Mouse (Mus musculus) midbrain, embryonic 13.5 days (tissue): ENCODE results near the gene Guk1. TPM values are rescaled to one million over a fixed set of nuclear protein-coding genes. Genes with fewer than 3 reads are reported as not detected.
A peak's percentile ranks its signal among the peaks of the same experiment; 100 is the strongest.

Experiments
- ATAC-seq: fragments of 200-750 bp; cut with Nextera tagmentation; 2 replicates; pipeline ENCODE4 v1.8.0; 2017; ENCODE audit warnings: mild to moderate bottlenecking, moderate TSS enrichment, moderate library complexity
- H3K27ac ChIP-seq: fragments of 300-500 bp; sonication (generic); 2 replicates; pipeline ENCODE4 v1.5.1; 2015; ENCODE audit warnings: inconsistent platforms, mild to moderate bottlenecking, moderate library complexity
- H3K27me3 ChIP-seq: fragments of 300-500 bp; sonication (generic); 2 replicates; pipeline ENCODE4 v1.6.1; 2015; ENCODE audit warnings: mild to moderate bottlenecking, inconsistent platforms
- H3K36me3 ChIP-seq: fragments of 300-500 bp; sonication (generic); 2 replicates; pipeline ENCODE4 v1.6.1; 2015; ENCODE audit warnings: mild to moderate bottlenecking, inconsistent platforms
- H3K4me1 ChIP-seq: fragments of 300-500 bp; sonication (generic); replicated peaks from 2 replicates; pipeline ENCODE4 v1.6.1; 2015; ENCODE audit warnings: inconsistent platforms
- H3K4me2 ChIP-seq: fragments of 300-500 bp; sonication (generic); replicated peaks from 2 replicates; pipeline ENCODE4 v1.6.1; 2015; ENCODE audit warnings: moderate library complexity, mild to moderate bottlenecking, inconsistent platforms
- H3K4me3 ChIP-seq: fragments of 300-500 bp; sonication (generic); replicated peaks from 2 replicates; pipeline ENCODE4 v1.5.1; 2015; ENCODE audit warnings: mild to moderate bottlenecking, inconsistent platforms
- H3K9ac ChIP-seq: fragments of 300-500 bp; sonication (generic); replicated peaks from 2 replicates; pipeline ENCODE4 v1.6.1; 2015; ENCODE audit warnings: mild to moderate bottlenecking, inconsistent platforms
- H3K9me3 ChIP-seq: fragments of 300-500 bp; sonication (generic); 2 replicates; pipeline ENCODE4 v1.6.1; 2016; ENCODE audit warnings: mild to moderate bottlenecking, inconsistent platforms
- WGBS: fragments of 180-500 bp; shearing (Covaris S2); methylation state at CpG from one replicate; pipeline ENCODE4 v1.1.7; 2015; 5-methylcytosine and 5-hydroxymethylcytosine counted together
- polyA plus RNA-seq: library from polyadenylated mRNA; unstranded; fragments of >200 nt; fragmentation: Nextera tagmentation; extraction: Ambion mirVana; gene quantifications from 2 replicates; pipeline ENCODE4 v1.2.1, GENCODE M21; 2015

The Guk1 gene
- polyA plus RNA-seq, 1 experiment from 2014 or later = 159 TPM

GRCm38 (mm10) chr11:59159099-59159498, 32.9 kb downstream of the Guk1 start:
- Histone ChIP-seq H3K4me2 (no peak overlapping the region), H3K9ac (no peak overlapping the region), H3K4me1 (peaks cover 18% of the 10 kb centered on the region), H3K27me3 (no peaks in the 10 kb centered on the region), H3K27ac (no peak overlapping the region), H3K36me3 (peaks cover 38% of the 10 kb centered on the region), H3K4me3 (no peak overlapping the region), H3K9me3 (no peaks in the 10 kb centered on the region)
- 93% methylated on average over 13 of the region's 13 CpGs for WGBS
- no peak for ATAC-seq

- no peak overlapping the region for H3K27ac ChIP-seq
- H3K27me3 ChIP-seq = no peaks in the 10 kb centered on the region
- H3K4me2 ChIP-seq = no peak overlapping the region
- H3K4me1 ChIP-seq = no peaks in the 10 kb centered on the region
- H3K9ac ChIP-seq = no peak overlapping the region
- peaks cover 38% of the 10 kb centered on the region for H3K36me3 ChIP-seq
- H3K4me3 ChIP-seq = no peak overlapping the region
- WGBS = 91% methylated on average over 5 of the region's 5 CpGs
- no peaks in the 10 kb centered on the region for H3K9me3 ChIP-seq
- ATAC-seq = no peak
These were observed 36.1 kb downstream of the Guk1 start for GRCm38 (mm10) chr11:59155900-59156299.

DNA sequence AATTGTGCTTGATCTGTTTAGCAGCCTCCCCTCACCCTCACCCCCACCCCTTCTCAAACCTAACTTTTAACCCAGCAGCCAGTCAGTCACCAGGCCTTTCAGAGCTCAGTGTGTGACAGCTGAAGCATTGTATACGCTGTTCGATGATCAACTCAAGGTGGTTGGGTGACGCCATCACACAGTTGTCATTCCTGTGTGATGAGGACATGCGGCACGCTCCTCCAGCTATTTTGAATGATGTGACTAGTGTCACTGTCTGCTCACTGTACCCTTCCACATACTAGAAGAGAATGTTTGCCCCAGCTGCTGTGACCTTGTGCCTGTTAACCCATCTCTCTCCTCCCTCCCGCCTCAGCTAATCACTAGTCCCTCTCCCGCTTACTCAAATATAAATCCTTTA, 37.8 kb downstream of the Guk1 start:
- no peaks in the 10 kb centered on the region for H3K9me3 ChIP-seq
- no peak overlapping the region for H3K9ac ChIP-seq
- no peak overlapping the region for H3K27ac ChIP-seq
- H3K4me1 ChIP-seq = no peaks in the 10 kb centered on the region
- H3K4me3 ChIP-seq = no peak overlapping the region
- H3K27me3 ChIP-seq = no peaks in the 10 kb centered on the region
- no peak for ATAC-seq
- 90% methylated on average over 7 of the region's 7 CpGs for WGBS
- no peak overlapping the region for H3K4me2 ChIP-seq
- H3K36me3 ChIP-seq = peaks cover 38% of the 10 kb centered on the region

DNA sequence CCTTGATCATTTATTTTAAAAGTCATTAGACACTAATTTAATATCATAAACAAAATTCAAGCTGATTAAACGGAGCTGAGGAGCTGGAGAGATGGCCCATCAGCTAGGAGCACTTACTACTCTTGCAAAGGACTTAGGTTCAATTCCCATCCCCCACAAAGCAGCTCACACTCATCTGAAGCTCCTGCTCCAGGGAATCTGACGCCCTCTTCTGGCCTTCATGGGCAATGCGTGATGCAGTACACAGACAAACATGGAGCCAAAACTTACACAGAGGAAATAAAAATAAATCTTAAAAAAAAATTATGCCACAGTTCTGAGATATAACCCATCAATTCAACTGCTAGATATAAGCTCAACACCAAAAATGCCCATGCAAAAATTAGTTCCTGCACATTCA, 40.3 kb downstream of the Guk1 start:
- no peak overlapping the region for H3K4me2 ChIP-seq
- H3K27me3 ChIP-seq = no peaks in the 10 kb centered on the region
- no peak overlapping the region for H3K9ac ChIP-seq
- peaks cover 15% of the 10 kb centered on the region for H3K36me3 ChIP-seq
- no peak overlapping the region for H3K4me3 ChIP-seq
- H3K4me1 ChIP-seq = no peaks in the 10 kb centered on the region
- H3K9me3 ChIP-seq = no peaks in the 10 kb centered on the region
- ATAC-seq = no peak
- WGBS = 28% methylated on average over 3 of the region's 3 CpGs
- no peak overlapping the region for H3K27ac ChIP-seq

DNA sequence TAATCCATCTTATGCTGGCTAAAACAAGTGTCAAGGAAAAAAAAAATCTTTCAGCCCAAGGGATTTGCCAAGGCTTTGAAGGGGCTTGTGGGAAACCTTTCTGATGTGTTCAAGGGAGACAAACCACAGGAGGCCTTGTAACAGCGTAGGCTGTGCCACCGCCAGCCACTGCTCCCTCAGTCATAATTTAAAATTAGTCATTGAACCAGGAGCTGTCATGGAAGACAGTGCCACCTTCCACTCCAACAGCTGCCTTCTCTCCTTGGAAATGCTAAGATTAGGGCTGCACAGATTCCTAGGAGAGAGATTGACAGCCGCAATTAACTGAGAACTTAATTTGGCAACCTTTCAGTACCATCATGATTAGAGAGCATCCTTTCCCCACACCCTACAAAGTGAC, 42.7 kb downstream of the Guk1 start:
- 70% methylated on average over 3 of the region's 3 CpGs for WGBS
- no peaks in the 10 kb centered on the region for H3K4me1 ChIP-seq
- ATAC-seq = no peak

GRCm38 (mm10) chr11:59142962-59143361, 49.0 kb downstream of the Guk1 start:
- WGBS = 82% methylated on average over 5 of the region's 5 CpGs
- no peak for ATAC-seq
- Histone ChIP-seq H3K36me3 (no peaks in the 10 kb centered on the region), H3K4me3 (no peak overlapping the region), H3K27me3 (peaks cover 2% of the 10 kb centered on the region), H3K4me1 (no peaks in the 10 kb centered on the region), H3K9ac (no peak overlapping the region), H3K4me2 (no peak overlapping the region), H3K27ac (no peak overlapping the region), H3K9me3 (no peaks in the 10 kb centered on the region)

More for the DNA sequence above, 42.7 kb downstream of the Guk1 start:
- Histone ChIP-seq H3K36me3 (no peaks in the 10 kb centered on the region), H3K9ac (no peak overlapping the region), H3K27me3 (no peaks in the 10 kb centered on the region), H3K27ac (no peak overlapping the region), H3K9me3 (no peaks in the 10 kb centered on the region), H3K4me3 (no peak overlapping the region), H3K4me2 (no peak overlapping the region)

DNA sequence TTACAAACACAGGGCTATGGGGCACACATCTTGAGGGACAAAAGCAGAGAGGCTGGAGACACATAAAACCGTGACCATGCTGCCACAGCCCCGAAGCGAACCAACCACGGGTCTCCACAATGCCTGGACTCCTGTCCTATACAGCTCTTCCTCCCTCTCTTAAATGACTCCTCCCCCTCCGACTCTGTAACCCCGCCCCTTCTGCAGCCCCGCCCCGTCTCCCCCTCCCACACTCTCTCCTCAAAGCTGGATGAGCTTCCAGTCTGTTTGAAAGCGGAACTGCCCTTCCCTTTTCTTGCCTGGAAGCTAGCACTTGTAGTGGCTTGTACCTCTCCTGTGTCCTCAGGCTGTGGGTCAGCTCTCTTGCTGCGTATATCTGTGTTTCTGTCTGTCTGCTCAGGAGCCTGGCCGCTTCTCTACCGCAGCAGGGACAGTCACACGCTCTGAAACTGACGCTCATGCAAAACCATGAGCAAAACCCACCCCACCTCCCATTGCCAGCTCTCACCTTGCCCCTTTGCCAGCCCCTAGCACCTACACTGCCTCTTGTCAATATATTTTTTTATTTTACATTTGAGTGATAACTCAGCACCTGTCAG, 50.1 kb downstream of the Guk1 start:
- 10% methylated on average over 14 of the region's 14 CpGs for WGBS
- no peak for ATAC-seq
- Histone ChIP-seq H3K9me3 (no peaks in the 10 kb centered on the region), H3K27ac (no peak overlapping the region), H3K27me3 (peaks cover 13% of the 10 kb centered on the region), H3K4me2 (peak overlapping the region; percentile 31), H3K36me3 (no peaks in the 10 kb centered on the region), H3K4me3 (no peak overlapping the region), H3K4me1 (no peaks in the 10 kb centered on the region), H3K9ac (no peak overlapping the region)

GRCm38 (mm10) chr11:59138537-59139486, 53.2 kb downstream of the Guk1 start:
- Histone ChIP-seq H3K9me3 (no peaks in the 10 kb centered on the region), H3K36me3 (no peaks in the 10 kb centered on the region), H3K9ac (no peak overlapping the region), H3K4me2 (no peak overlapping the region), H3K27me3 (peaks cover 44% of the 10 kb centered on the region), H3K4me3 (no peak overlapping the region), H3K4me1 (peaks cover 8% of the 10 kb centered on the region), H3K27ac (no peak overlapping the region)
- no peak for ATAC-seq
- WGBS = 70% methylated on average over 19 of the region's 19 CpGs

DNA sequence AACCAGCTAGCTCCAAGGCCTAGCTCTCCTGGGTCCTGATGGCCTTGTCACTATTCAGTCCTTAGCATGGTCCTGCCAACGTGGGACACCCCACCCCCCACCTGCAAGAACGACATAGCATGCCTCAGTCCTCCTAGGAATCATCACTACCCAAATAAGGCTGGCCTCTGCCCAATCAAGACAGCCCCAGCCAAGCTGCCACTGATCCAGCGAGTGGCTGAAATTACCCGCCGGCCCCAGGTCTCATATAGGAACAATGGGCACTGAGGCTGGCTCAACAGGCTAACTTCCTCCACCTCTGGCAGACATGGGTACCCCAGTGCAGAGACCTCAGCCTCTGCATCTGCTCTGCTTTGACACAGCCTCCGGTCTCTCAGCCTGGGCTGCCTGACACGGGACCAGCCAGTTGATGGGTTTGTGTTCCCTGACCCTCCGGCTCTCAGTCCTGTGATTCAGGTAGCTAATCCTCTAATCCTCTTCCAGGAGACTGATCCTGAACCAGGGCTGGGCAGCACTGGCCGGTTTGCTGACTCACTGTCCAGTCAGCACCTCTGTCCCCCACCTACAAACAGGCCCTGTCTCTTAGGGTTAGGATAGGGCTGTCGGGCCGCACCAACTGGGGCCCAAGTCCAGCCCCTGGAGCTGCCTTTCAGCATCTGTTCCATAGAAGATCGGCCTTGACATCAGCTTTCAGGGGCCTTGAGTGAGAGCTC, 54.9 kb downstream of the Guk1 start:
- no peak overlapping the region for H3K9ac ChIP-seq
- WGBS = 50% methylated on average over 12 of the region's 12 CpGs
- no peak overlapping the region for H3K27ac ChIP-seq
- no peak overlapping the region for H3K4me3 ChIP-seq
- H3K36me3 ChIP-seq = no peaks in the 10 kb centered on the region
- peaks cover 59% of the 10 kb centered on the region for H3K27me3 ChIP-seq
- H3K4me2 ChIP-seq = no peak overlapping the region
- H3K9me3 ChIP-seq = no peaks in the 10 kb centered on the region
- ATAC-seq = no peak
- peaks cover 8% of the 10 kb centered on the region for H3K4me1 ChIP-seq

DNA sequence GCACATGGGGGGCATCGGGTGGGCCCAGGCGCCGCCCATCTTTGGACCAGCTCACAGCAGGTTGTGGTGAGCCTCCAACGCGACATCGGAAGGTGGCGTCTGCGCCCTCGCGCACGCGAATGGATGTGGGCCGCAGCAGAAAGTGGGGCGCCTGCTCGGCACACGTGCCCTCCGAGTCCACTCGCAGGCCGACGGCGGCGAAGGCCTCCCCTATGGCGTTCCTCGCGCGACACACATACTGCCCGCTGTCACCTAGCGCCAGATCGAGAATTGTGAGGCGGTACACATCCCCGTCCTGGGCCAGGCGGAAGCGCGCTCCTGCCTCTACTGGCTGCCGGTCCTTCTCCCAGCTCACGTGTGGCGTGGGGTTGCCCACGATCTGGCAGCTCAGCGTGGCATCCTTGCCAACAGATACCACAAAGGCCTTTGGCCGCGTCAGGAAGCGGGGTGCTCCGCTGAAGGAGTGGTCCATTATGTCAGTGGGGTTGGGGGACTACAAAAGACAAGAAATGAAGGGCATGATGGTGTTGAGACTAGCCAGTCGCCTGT, 56.0 kb downstream of the Guk1 start, which contains the start of gene Obscn:
Gene Obscn (minus strand): TSS at position 499 of the 549 bp plus-strand sequence.
- Histone ChIP-seq H3K4me3 (peak within 1 kb of the TSS; percentile 32), H3K27ac (no peak within 1 kb of the TSS), H3K9me3 (no peaks in the 10 kb centered on the region), H3K9ac (no peak within 1 kb of the TSS), H3K4me1 (peaks cover 8% of the 10 kb centered on the region), H3K27me3 (peaks cover 64% of the 10 kb centered on the region), H3K4me2 (peak within 1 kb of the TSS; percentile 49), H3K36me3 (no peaks in the 10 kb centered on the region)
- 18% methylated on average over 37 of the region's 44 CpGs for WGBS
- ATAC-seq = no peak

GRCm38 (mm10) chr11:59135051-59135820, 56.8 kb downstream of the Guk1 start:
- no peaks in the 10 kb centered on the region for H3K9me3 ChIP-seq
- H3K9ac ChIP-seq = no peak overlapping the region
- ATAC-seq = no peak
- peaks cover 64% of the 10 kb centered on the region for H3K27me3 ChIP-seq
- peaks cover 8% of the 10 kb centered on the region for H3K4me1 ChIP-seq
- peak overlapping the region; percentile 32 for H3K4me3 ChIP-seq
- H3K4me2 ChIP-seq = peak overlapping the region; percentile 49
- no peaks in the 10 kb centered on the region for H3K36me3 ChIP-seq
- no peak overlapping the region for H3K27ac ChIP-seq
- WGBS = 9% methylated on average over 55 of the region's 55 CpGs
